Mouse (Mus musculus): ENCODE measurements around the gene Tmbim4. TPM values are rescaled to one million over a fixed set of nuclear protein-coding genes. Genes with fewer than 3 reads are reported as not detected.
"Not testable (repeated sequence)": the region's sequence is repeated elsewhere in the genome, so short reads cannot be mapped to it uniquely, and the experiment has no call there.

Gene Tmbim4
- polyA plus RNA-seq, 3 experiments from 2014 or later = 122 to 164 (median 132) TPM

- peak; percentile 21 for ATAC-seq
Measured at GRCm38 (mm10) chr10:120197061-120197835, 4.1 kb upstream of the Tmbim4 start.

- ATAC-seq = peak; percentile 79
Measured at GRCm38 (mm10) chr10:120201961-120202402, 592 bp downstream of the Tmbim4 start, which contains the start of gene Irak3. Irak3 (minus strand) TSS chr10:120202130.

GRCm38 (mm10) chr10:120202467-120203250, 1.3 kb downstream of the Tmbim4 start:
- ATAC-seq = peak; percentile 24

GRCm38 (mm10) chr10:120204591-120205210, 3.3 kb downstream of the Tmbim4 start:
- no peak for ATAC-seq

GRCm38 (mm10) chr10:120208015-120208414, 6.6 kb downstream of the Tmbim4 start:
- no peak for ATAC-seq

GRCm38 (mm10) chr10:120208575-120209538, 7.5 kb downstream of the Tmbim4 start:
- peak; percentile 63 for ATAC-seq

GRCm38 (mm10) chr10:120209539-120209925, 8.1 kb downstream of the Tmbim4 start:
- ATAC-seq = peak; percentile 79

- no peak for ATAC-seq
Measured at GRCm38 (mm10) chr10:120210096-120210495, 8.7 kb downstream of the Tmbim4 start.

GRCm38 (mm10) chr10:120217099-120217498, 15.7 kb downstream of the Tmbim4 start:
- ATAC-seq = not testable (repeated sequence)

GRCm38 (mm10) chr10:120218996-120219395, 17.6 kb downstream of the Tmbim4 start:
- no peak for ATAC-seq

- ATAC-seq = peak; percentile 38
Measured at GRCm38 (mm10) chr10:120219578-120220359, 18.4 kb downstream of the Tmbim4 start.

- ATAC-seq = peak; percentile 89
Measured at GRCm38 (mm10) chr10:120220776-120221175, 19.4 kb downstream of the Tmbim4 start.

- peak; percentile 95 for ATAC-seq
Measured at GRCm38 (mm10) chr10:120226871-120227661, 25.7 kb downstream of the Tmbim4 start, which contains the start of gene Llph. Llph (plus strand) TSS chr10:120227070.

- peak; percentile 55 for ATAC-seq
Measured at GRCm38 (mm10) chr10:120231718-120232117, 30.3 kb downstream of the Tmbim4 start.

GRCm38 (mm10) chr10:120233655-120234367, 32.4 kb downstream of the Tmbim4 start:
- ATAC-seq = peak; percentile 54

GRCm38 (mm10) chr10:120236855-120237254, 35.5 kb downstream of the Tmbim4 start:
- ATAC-seq = no peak

GRCm38 (mm10) chr10:120238241-120238640, 36.9 kb downstream of the Tmbim4 start:
- no peak for ATAC-seq

- ATAC-seq = no peak
Measured at GRCm38 (mm10) chr10:120239476-120239875, 38.1 kb downstream of the Tmbim4 start.

- ATAC-seq = no peak
Measured at GRCm38 (mm10) chr10:120242421-120242820, 41.0 kb downstream of the Tmbim4 start.

All from inflammation-experienced regulatory T-cells, adult 6 months (primary cell).